Mouse (Mus musculus) cerebellum, adult 2 months (tissue): ENCODE measurements at regions not wholly inside any gene's neighbourhood (a gene's known extent, or its start where the extent isn't known, plus 50 kb on each side); places are given as distances from the start of the nearest gene placed in this dataset.

Experiments
- CTCF ChIP-seq: fragments of 200-500 bp; IDR thresholded peaks from 2 replicates; pipeline ENCODE4 v1.5.1; 2011; ENCODE audit warnings: low read depth, mild to moderate bottlenecking, control low read depth, low read length, moderate library complexity, borderline replicate concordance; ENCODE audit not compliant: insufficient read depth
- POLR2A ChIP-seq: fragments of 200-500 bp; IDR thresholded peaks from 2 replicates; pipeline ENCODE4 v1.6.1; 2011; ENCODE audit warnings: low read length, control low read depth, borderline replicate concordance; ENCODE audit not compliant: insufficient read depth

DNA sequence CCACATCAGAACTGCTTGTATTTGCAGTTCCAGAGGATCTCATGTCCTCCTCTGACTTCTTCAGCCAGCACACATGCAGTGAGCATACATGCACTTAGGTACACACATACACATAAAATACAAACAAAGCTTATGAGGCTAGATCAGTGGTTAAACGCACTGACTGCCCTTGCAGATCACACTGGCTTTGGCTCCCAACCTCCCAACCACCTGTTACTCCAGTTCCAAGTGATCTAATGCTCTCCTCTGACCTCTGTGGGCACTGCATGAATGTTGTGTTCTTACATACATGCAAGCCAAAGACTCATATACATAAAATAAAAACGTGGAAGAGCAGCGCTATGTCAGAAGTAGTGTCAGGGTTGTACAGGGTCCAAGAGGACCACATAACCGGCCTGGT lies 141.9 kb downstream of the Fam124b start:
- TF ChIP-seq CTCF, result no peak
- TF ChIP-seq POLR2A, result no peak
